Mouse (Mus musculus) skeletal muscle tissue, adult 2 months (tissue): ENCODE measurements at regions not wholly inside any gene's neighbourhood (a gene's known extent, or its start where the extent isn't known, plus 50 kb on each side); places are given as distances from the start of the nearest gene placed in this dataset.
"Not testable (repeated sequence)": the region's sequence is repeated elsewhere in the genome, so short reads cannot be mapped to it uniquely, and the experiment has no call there.

Experiments
- DNase-seq: peaks from one replicate; pipeline ENCODE4 v3.0.0-alpha.2; 2012; ENCODE audit warnings: low read depth, low spot score

DNA sequence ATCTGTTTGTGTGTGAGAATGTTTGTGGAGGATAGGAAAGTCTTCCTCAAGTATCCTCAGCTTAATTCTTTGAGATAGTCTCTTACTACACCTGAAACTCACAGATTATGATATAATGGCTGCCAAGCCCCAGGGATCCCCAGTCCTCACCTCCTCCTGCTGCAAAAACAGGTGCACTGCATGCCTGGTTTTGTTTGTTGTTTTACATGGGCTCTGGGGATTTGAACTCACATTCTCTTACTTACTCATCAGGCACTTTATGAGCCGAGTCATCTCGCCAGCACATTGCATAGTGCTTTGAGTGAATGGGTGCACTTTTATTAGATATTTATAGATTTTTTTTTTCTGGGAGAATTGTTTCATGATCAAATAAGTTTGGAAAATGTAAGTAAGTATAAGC, 56.3 kb downstream of the Mterf1b start:
- no peak for DNase-seq

DNA sequence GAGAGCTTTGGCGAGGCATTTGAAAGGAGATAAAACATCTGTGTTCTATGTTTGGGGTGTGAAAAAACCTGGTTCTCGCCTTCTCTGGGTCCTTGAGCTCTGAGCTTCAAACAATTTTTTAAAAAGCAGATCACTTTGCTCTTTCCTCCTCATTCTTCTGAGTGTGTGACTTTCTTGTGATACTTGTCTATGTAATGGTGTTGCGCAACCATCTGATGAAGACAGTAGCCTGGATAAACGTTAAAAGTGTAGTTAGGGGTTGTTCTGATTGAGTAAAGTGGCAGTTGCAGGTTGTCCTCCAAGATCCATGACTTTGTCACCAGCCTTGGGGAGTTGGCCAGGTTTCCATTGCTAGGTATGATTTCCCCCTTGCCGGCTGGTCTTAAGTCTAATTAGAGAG, 62.1 kb downstream of the Mterf1b start:
- not testable (repeated sequence) for DNase-seq

DNA sequence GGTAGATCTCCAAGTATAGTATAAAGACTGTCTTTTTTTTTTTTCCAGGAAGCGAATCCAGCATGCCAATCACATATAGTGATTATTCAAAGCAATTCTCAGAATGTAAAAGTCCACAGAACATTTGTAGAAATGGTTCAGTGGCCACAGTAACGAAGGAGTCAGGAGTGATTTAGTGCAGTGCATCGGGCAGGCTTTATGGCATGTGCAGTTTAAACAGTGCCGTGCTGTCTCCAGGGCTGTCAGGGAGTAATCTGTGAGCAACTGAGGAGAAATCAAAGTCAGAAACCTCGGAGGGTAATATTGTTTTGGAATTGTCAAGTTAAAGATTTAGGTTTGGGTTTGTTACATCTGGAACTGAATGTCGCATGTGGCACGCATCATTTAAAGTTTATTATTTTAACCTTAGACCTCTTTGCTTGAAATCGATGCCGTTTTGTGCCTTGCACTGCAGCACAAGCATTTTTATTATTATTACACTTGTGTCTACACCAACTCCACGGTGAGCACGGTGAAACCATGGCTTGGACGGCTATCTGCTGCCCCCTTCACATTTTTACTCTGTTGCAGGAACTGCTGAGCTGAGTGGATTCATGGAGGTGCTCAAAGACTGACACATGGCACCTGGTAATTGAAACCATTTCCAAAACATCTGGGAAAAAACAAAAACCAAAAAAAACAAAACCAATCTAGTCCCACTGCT, 65.0 kb downstream of the Mterf1b start:
- DNase-seq: no peak

DNA sequence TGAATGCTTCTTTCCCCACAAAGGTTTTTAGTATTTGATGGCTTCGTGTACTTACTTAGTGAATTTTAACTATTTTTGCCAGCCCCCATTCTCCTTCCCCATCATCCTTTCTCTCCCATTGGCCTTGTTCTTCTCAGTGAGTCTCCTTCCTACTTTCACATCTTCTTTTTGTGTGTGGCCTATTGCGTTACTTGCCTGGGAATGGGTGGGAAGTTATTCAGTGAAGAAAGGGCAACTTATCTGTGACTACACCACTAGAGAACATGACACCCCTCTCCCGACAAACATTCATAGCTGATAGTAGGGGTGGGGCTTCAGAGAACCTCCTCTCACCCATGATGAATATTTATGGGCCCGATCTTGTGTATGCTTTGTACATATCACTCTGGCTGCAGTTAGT, 67.1 kb downstream of the Mterf1b start:
- no peak for DNase-seq

DNA sequence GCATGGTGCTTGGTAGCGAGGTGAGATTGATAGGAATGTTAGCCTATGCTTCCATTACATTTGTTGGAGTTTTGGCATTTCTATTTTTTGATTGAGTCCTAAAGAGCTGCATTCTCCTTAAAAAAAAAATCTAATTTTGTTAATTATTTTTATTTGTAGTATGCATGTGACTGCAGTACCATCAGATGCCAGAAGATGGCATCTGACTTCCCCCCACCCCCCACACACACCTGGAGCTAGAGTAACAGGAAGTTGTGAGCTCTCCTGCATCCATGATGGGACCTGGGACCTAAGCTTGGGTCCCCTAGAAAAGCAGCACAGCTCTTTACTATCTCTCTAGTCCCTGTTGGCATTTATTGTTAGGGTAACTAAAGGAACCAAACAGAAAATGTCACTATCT, 70.5 kb downstream of the Mterf1b start:
- no peak for DNase-seq

DNA sequence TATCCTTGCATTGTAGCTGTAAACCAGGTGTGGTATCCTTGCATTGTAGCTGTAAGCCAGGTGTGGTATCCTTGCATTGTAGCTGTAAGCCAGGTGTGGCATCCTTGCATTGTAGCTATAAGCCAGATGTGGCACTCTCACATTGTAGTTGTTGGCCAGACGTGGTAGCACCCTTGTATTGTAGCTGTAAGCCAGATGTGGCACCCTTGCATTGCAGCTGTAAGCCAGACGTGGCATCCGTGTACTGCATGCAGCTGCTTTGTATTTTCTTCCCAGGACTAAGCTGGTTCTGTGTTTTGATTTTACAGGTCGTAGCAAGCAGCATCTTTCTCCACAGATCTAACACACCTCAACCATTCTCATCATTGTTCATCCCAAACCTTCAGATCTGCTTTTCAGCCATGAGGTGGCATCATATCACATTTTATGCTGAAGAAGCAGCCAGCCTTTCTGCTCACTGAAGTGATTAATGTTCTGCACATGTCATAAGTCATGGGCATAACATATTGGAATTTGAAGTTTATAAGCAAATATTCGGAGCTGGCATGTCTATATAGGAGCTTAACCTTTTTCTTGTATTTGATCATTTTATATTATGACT, 71.5 kb downstream of the Mterf1b start:
- DNase-seq: no peak

DNA sequence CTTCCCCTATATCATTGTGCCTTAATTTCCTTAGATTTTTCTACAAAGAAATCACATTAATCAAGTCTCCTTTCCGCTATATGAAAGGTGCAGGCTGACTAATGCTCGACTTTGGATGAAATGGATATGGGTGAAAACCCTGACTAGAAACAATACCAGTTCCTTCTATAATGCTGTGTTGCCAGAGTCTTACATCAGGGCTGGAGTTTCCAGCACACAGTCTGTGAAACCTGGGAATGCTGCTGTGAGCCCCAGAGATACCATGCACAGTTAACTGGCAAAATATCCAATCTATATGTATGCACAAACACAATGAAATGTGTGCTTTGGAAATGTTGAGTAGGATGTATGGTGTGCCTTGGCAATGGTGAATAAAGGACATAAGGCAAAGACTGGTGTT, 75.5 kb downstream of the Mterf1b start:
- no peak for DNase-seq

DNA sequence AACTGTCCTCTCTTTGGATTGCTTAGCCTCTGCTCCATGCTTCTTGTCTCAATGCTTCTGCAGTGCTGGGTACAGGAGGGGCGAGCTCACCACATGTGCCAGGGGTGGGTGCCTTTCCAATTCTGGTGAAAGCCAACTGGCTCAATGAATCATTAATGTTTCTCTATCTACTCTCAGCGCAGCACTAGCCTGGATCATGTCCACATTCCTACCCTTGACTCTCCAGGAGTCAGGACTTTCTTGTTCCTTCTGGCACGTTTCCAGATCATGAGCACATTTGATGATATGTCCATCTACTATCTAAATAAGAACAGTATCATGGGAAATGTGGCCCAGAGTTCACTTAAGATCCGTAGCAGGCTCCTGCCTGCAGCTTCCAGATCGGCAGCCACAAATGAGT, 80.8 kb downstream of the Mterf1b start:
- DNase-seq: no peak

DNA sequence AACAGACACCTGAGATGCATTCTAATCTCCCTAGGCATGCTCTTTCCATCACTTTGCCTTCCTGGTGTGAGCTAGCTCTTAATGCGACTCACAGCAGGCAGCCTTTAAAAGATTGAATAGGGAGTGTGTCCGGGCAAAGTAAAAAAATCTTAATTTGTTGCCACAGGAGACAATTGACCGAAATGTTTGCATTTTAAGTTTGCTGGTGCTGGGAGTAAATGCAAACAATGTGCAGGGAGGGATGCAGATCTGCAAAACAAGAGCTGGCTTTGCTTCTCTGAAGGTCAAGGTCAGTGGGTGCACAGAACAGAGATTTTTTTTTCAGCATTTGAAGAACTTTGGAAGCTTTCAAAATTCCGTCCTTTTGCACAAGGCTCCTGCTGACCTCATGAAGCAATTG, 111.4 kb downstream of the Mterf1b start:
- DNase-seq: no peak

DNA sequence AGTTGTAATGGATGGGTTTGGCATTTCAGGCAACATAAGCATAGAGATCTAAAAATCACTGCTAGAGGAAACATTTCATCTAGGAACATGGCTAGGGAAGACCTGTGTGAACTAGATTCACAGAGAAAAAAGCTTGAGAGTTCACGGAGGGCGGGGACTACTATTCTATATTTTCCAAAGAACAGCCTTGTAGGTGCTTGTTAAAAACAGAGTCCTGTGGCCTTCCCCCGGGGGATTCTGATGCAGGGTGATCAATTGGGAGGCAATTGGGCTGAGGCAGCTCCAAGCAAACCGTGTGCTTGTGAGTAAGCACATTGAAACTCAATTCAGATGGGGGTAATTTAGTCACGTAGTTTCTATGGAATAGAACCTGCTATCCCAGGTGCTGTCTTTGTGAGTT, 112.0 kb downstream of the Mterf1b start:
- no peak for DNase-seq

DNA sequence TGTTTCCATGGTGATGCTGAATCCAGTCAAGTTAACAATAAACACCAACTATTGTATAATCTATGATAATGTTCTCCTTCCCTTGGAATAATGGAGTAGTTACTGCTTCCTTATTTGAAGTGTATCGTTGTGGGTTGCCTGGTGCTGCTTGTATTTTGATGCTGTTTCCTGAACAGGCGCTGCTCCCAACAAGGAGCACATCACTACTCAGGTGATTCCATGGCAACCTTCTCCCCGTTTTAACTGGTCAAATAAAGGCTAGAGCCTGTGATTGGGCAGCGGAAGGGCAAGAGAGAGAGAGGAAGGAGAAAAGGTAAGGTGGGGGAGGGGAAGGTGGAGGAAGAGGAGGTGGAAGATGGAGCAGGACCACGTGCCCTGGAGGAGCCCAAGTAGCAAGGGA, 116.3 kb downstream of the Mterf1b start:
- DNase-seq: no peak

DNA sequence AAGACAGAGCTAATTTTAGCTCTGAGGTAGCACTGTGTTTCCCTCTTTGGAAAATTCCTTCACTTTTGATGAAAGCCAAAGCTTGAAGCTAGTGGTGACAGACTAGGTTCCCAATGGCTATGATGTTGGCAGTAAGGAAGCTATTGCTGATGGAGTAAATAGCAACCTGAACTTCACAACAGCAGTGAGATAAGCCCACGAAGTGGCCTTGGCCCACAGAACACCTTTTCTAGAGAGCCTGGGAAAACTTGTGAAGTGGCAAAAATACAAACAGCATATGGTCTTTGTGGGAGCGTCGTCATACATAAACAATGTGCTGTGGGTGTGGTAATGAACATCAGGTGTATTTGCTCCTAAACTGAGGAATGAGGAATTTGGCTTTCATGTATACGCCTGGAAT, 119.0 kb downstream of the Mterf1b start:
- no peak for DNase-seq

DNA sequence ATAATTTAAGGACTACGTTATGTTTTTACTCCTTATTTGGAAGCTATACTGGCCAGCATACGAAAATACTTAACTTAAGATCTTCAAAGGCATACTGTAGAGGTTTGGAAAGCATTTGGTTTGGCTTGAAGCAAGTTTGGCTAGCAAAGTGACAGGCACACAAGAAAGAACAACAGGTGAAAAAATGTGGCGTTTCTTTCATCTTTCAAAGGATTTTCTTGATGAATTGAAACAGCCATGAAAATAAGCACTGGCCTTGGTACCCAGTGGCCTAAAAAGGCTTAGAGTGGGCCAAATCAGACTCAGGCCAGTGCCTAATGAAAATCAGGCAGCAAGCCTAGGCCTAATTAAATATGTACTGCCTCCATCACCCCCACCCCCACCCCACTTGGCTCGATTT, 119.4 kb downstream of the Mterf1b start:
- DNase-seq: no peak

DNA sequence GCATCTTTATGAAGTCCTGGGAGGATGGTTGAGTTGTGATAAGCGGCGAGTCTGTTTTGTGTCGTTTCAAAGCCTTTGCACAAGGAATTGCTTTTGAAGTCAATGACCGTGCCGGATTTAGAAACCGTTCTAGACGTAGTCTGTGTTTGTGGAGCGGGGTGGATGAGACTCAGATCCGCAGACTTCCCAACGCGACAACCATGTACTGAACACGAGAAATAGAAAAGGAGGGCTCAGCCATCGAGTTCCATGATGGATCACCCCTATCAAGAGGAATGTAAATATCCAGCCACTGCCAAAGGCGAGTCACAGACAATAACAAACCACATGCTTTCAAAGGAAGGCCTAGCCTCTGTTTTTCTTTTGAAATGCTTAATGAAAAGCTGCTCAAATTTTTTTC, 120.5 kb downstream of the Mterf1b start:
- DNase-seq: no peak

DNA sequence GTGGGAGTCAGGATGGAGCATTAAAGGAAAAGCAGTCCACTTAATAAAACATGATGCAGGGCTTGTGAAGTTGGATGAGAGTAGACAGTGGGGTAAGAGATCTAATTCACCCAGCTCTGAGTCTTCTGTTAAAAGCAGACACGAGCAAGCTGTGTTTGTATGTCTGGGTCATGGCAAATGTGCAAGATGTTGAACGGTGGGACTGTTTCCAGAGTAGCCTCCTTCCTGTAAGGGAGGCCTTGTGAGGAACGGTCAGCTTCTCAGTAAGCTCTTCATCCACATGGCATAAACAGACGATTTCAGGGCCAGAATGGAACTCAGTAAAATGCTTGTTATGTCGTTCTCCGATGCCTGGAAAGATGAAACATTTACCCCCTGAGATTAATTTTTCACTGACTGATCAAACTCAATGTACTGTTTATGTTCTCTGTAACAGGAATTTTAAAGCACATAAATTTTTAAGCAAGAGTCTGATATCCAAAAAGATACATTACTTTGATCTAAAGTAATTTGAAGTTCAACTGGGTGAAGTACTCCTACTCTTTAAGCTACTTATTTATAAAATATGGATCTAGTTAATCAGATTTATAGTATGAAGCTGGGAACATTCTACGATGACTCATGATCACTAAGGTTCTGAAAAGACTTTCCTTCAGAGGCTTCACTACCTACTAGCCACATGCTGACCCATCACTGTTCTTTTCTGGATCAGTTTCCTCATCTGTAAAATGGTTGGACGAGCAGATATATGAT, 130.6 kb downstream of the Mterf1b start:
- DNase-seq: peak; percentile 36

DNA sequence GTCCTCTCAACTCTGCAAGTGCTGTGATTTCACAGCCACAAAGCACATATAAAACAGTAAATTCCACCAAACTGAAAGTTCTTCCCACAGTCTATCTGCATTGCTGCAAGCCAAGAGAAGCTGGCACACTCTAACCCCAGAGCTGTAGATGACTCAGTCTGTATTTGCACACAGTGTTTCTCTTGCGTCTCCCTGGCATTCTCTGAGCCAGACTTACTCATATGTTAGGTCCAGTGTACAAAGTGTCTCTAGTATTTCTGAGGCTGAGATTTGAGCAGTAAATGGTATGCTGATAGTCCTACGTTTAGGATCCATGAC, 131.2 kb downstream of the Mterf1b start:
- peak; percentile 38 for DNase-seq

DNA sequence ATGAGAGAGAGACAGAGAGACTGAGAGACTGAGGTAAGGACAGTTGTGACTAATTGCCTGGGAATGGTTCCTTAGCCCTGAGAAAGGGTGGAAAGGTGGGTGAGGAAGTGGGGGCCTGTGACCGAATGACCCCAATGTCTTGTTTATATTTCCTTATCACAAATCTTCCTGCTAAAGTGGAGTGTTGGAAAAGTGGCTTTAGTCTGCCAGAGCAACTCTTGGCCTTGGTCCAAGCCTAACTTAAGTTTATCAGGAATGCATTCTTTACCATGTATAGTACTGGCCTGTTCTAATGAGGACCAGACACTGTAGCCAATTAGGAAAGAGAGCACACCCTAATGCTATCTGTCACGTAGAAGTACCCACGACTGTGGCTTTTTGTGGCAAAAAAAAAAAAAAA, 133.6 kb downstream of the Mterf1b start:
- no peak for DNase-seq

DNA sequence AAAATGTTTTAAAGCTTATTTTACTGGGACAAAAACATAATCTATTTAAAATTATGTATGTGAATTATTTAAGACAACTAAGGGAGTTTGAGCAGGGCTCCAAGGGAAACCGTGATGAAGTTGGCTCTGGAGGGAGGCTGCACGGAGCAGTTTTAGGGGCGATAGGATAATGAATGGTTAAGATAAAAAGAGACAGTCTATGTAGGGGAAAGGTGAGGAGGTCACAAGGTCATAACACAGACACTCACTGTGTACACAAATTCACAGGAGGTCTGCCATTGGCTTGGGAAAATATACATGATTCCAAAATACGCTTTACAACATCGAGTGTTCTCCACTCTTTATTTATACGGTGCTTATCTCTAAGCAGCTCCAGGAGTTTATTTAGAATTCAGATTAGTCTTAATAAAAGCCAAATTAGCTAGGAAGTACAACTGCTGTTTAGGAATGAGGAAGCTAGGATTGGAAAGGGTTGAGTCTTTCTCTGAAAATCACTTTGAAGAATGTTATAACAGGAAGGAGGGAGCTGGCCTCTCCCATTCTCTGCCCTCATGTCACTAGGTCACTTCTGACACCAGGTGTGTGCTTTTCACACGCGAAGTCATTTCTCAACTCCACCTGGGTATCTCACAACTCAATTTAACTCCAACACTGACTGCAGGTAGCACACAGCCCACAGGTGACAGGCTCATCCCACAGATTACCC, 134.3 kb downstream of the Mterf1b start:
- DNase-seq: no peak

DNA sequence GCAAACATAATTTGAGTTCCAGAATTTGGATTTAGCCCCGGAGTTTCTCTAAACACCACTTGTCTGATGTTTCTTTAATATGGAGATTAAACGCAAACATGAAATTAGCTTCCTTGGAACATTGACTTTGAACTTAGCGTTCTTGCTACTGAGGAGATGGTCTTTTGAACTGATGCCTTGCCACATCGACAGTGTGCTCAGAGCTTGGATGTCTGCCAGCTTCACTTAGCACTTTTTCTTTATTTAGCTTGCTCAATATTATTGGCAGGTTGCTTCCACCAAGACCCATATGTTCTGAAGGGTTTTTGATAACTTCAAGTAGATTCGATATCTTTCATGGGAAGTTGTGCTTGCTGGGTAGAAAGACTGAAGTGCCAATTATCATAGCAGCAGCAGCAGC, 143.5 kb downstream of the Mterf1b start:
- DNase-seq: no peak

DNA sequence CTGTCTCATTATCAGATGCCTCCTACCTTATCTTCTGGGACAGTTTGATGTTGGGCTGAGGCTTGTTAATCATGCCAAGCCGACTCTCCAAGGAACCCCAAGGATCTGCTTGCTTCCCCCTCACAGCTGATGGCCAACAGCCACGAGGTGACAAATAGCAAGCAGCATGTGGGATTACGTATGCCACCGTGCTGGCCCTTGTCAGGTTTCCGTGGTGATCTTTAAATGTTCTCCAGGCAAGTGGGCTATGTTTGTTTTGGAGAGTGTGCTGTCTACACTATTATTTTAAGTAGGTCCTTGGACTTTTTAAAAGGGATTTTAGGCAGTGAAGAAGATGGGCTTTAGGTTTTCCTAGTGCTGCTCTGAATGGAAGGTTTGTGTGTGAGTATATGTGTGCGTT, 149.8 kb downstream of the Mterf1b start:
- no peak for DNase-seq

DNA sequence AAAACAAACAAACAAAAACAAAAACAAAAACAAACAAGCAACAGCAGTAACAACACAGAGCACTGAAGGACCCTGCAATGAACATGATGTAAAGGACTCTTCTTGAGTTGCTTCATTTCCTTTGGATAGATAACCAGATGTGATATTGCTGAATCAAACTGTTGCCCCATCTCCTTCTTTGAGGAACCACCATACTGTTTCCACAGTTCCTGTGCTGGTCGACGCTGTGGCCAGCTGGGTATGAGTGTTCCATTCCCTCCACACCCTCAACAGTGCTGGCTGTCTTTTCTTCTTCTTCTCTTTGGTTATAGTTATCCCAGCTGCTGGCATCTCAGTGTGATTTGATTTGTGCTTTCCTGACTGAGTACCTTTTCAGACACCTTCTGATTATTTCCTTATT, 152.3 kb downstream of the Mterf1b start:
- DNase-seq: no peak

DNA sequence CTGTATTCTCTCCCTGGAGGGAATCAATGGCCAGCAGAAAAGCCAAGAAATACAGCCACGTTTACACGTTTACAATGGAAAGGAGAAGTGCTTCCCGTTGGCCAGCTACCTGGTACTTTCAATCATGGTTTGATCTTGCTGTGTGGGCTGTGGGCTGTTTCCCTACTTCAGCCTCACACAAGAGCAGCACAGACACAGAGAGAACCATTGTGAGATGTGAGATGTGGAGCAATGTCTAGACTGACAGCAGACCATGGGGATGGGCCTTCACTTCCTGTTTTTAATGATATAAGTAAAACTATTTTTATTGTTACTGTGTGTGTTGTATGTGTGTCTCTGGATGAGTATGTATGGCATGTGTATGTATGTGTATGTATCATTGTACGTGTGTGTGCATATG, 156.2 kb downstream of the Mterf1b start:
- DNase-seq: no peak

DNA sequence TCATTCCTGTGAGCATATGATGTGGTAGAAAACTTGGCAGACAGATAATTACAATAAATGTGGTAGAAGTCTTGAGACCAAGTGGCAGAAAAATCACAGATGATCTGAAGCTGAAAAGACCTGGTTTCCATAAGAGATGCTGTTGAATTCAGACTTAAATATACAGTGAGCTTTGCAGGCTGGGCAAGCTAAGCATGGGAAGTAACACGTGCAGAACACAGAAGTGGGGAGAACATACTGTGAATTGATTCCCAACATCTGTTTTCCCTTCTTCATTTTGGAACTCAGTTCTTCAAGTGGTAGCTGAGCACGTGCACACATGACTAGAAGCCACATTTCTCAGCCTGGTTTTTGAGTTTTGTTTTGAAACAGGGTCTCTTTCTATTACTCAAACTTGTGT, 157.8 kb downstream of the Mterf1b start:
- DNase-seq: no peak
